Comparison of ENCODE assay signal across 10 mouse cellular contexts in genomic region chr7:141011238-141011770, GRCm38 (mm10). TPM values are rescaled to one million over a fixed set of nuclear protein-coding genes. Genes with fewer than 3 reads are reported as not detected.
DNase-seq lines count a peak whose midpoint lies in the region; ATAC-seq and TF ChIP-seq lines count a peak whose summit lies in the region.
"Had no signal": no experiment of that assay in that cellular context is flagged by ENCODE, and none has a peak within 500 bp of the region (broad histone marks: within the 10 kb centered on the region; RNA-seq: fewer than 3 reads in every experiment).

No protein-coding gene starts in this region.

- H3K4me3 ChIP-seq in heart, embryonic 13.5 days = no peak overlapping the region
- H3K4me3 ChIP-seq in neural tube, embryonic 12.5 days = no peak overlapping the region
- no peak overlapping the region for H3K4me3 ChIP-seq in neural tube, embryonic 15.5 days (replicated peaks)
- H3K4me3 ChIP-seq in intestine, postnatal 0 days (ENCODE audit: low read depth, low read length) = no peak overlapping the region
- no peak overlapping the region for H3K4me3 ChIP-seq in stomach, embryonic 14.5 days (ENCODE audit: low read depth, low read length)

- H3K27ac ChIP-seq in heart, embryonic 13.5 days (replicated peaks) = peak overlapping the region; percentile 51
- H3K27ac ChIP-seq in neural tube, embryonic 12.5 days = no peak overlapping the region
- H3K27ac ChIP-seq in neural tube, embryonic 15.5 days (replicated peaks) = no peak overlapping the region
- peak overlapping the region; percentile 77; the same call in 1 of the 2 replicates for H3K27ac ChIP-seq in intestine, postnatal 0 days (ENCODE audit: low read depth, low read length)
- peak overlapping the region; percentile 62 for H3K27ac ChIP-seq in stomach, embryonic 14.5 days (ENCODE audit: low read length)

- 75% methylated on average over 7 of the region's 7 CpGs for WGBS in heart, embryonic 13.5 days
- 89% methylated on average over 7 of the region's 7 CpGs for WGBS in neural tube, embryonic 12.5 days
- WGBS in neural tube, embryonic 15.5 days = 88% methylated on average over 7 of the region's 7 CpGs
- 82% methylated on average over 7 of the region's 7 CpGs for WGBS in intestine, postnatal 0 days
- WGBS in stomach, embryonic 14.5 days = 84% methylated on average over 7 of the region's 7 CpGs

- H3K9ac ChIP-seq in heart, embryonic 13.5 days = no peak overlapping the region; the same call in 1 of the 2 replicates
- H3K9ac ChIP-seq in neural tube, embryonic 12.5 days = 0 out of 2 replicates have a peak overlapping the region, but pooled peaks have one; percentile 5
- no peak overlapping the region for H3K9ac ChIP-seq in neural tube, embryonic 15.5 days (replicated peaks)
- H3K9ac ChIP-seq in intestine, postnatal 0 days (ENCODE audit: low read depth, low read length) = no peak overlapping the region
- H3K9ac ChIP-seq in stomach, embryonic 14.5 days (replicated peaks; ENCODE audit: low read depth, low read length) = no peak overlapping the region

- H3K9me3 ChIP-seq in heart, embryonic 13.5 days = no peaks in the 10 kb centered on the region
- no peaks in the 10 kb centered on the region for H3K9me3 ChIP-seq in neural tube, embryonic 12.5 days
- H3K9me3 ChIP-seq in neural tube, embryonic 15.5 days (replicated peaks) = no peaks in the 10 kb centered on the region
- no peaks in the 10 kb centered on the region for H3K9me3 ChIP-seq in intestine, postnatal 0 days (ENCODE audit: control insufficient read depth)
- H3K9me3 ChIP-seq in stomach, embryonic 14.5 days (ENCODE audit: control insufficient read depth, low read depth, low read length) = no peaks in the 10 kb centered on the region

- no peaks in the 10 kb centered on the region for H3K36me3 ChIP-seq in heart, embryonic 13.5 days
- no peaks in the 10 kb centered on the region for H3K36me3 ChIP-seq in neural tube, embryonic 12.5 days
- H3K36me3 ChIP-seq in neural tube, embryonic 15.5 days = no peaks in the 10 kb centered on the region
- no peaks in the 10 kb centered on the region for H3K36me3 ChIP-seq in intestine, postnatal 0 days (ENCODE audit: control insufficient read depth, insufficient read depth)
- H3K36me3 ChIP-seq in stomach, embryonic 14.5 days (ENCODE audit: control insufficient read depth, insufficient read depth, low read length) = no peaks in the 10 kb centered on the region

- peaks cover 12% of the 10 kb centered on the region; the same call in 1 of the 2 replicates for H3K27me3 ChIP-seq in heart, embryonic 13.5 days (replicated peaks)
- H3K27me3 ChIP-seq in neural tube, embryonic 12.5 days (replicated peaks) = no peaks in the 10 kb centered on the region
- H3K27me3 ChIP-seq in neural tube, embryonic 15.5 days (replicated peaks) = no peaks in the 10 kb centered on the region
- no peaks in the 10 kb centered on the region for H3K27me3 ChIP-seq in intestine, postnatal 0 days (replicated peaks; ENCODE audit: control insufficient read depth, insufficient read depth, low read length)
- H3K27me3 ChIP-seq in stomach, embryonic 14.5 days (ENCODE audit: control insufficient read depth, insufficient read depth, low read length) = no peaks in the 10 kb centered on the region

- peaks cover 23% of the 10 kb centered on the region for H3K4me1 ChIP-seq in heart, embryonic 13.5 days
- peaks cover 19% of the 10 kb centered on the region for H3K4me1 ChIP-seq in neural tube, embryonic 12.5 days
- peaks cover 11% of the 10 kb centered on the region; the same call in 1 of the 2 replicates for H3K4me1 ChIP-seq in neural tube, embryonic 15.5 days
- H3K4me1 ChIP-seq in intestine, postnatal 0 days (replicated peaks; ENCODE audit: control insufficient read depth, insufficient read depth, low read length) = 0 out of 2 replicates have a peak, but pooled peaks cover 5% of the 10 kb centered on the region
- H3K4me1 ChIP-seq in stomach, embryonic 14.5 days (ENCODE audit: control insufficient read depth, insufficient read depth, low read length) = peaks cover 18% of the 10 kb centered on the region; the same call in 1 of the 2 replicates

- TF ChIP-seq CTCF in intestine, postnatal 0 days (IDR thresholded peaks at IDR 0.05; ENCODE audit: low read depth) = no peak

- no peak overlapping the region for H3K4me2 ChIP-seq in heart, embryonic 13.5 days
- no peak overlapping the region for H3K4me2 ChIP-seq in neural tube, embryonic 12.5 days (replicated peaks)
- H3K4me2 ChIP-seq in neural tube, embryonic 15.5 days = no peak overlapping the region
- no peak overlapping the region for H3K4me2 ChIP-seq in intestine, postnatal 0 days (replicated peaks; ENCODE audit: low read depth)
- peak overlapping the region; percentile 57 for H3K4me2 ChIP-seq in stomach, embryonic 14.5 days (replicated peaks; ENCODE audit: low read depth, low read length)

- DNase-seq in heart, adult 9 months (ENCODE audit: low spot score in 2 of 2) = no peak
- DNase-seq in cerebellum, adult 9-10 months = no peak
- DNase-seq in cerebellum, adult 18-20 months = no peak
- DNase-seq: cerebellum, adult 8-10 months had no signal

- ATAC-seq in heart, embryonic 13.5 days (ENCODE audit: extremely low read depth, insufficient number of reproducible peaks, low FRiP score, low TSS enrichment) = no peak
- ATAC-seq in neural tube, embryonic 12.5 days (ENCODE audit: low FRiP score, low read depth) = no peak
- no peak for ATAC-seq in neural tube, embryonic 15.5 days (ENCODE audit: low FRiP score)
- ATAC-seq in intestine, postnatal 0 days = no peak
- no peak for ATAC-seq in stomach, embryonic 14.5 days (ENCODE audit: insufficient number of reproducible peaks, insufficient read depth, low FRiP score, low read depth)

RNA-seq across cellular contexts. Expression of gene Ifitm3, which starts 0.7 kb away (rescaled TPM):
- polyA plus RNA-seq in heart, embryonic 13.5 days (2015; fragmentation: Nextera tagmentation; extraction: Ambion mirVana) = 73.2 and 78.1 TPM in 2 replicates
- polyA plus RNA-seq in neural tube, embryonic 12.5 days (2016; fragmentation: Nextera tagmentation; extraction: Ambion mirVana) = 23.9 and 29.2 TPM in 2 replicates
- polyA plus RNA-seq in neural tube, embryonic 15.5 days (2015; fragmentation: Nextera tagmentation; extraction: Ambion mirVana) = 50.1 and 243 TPM in 2 replicates
- polyA plus RNA-seq in intestine, postnatal 0 days (2015; fragmentation: Nextera tagmentation; extraction: Ambion mirVana) = 324 and 334 TPM in 2 replicates
- polyA plus RNA-seq in stomach, embryonic 14.5 days (2014; fragmentation: Nextera tagmentation; extraction: Ambion mirVana) = 347 and 377 TPM in 2 replicates

RNA-seq across cellular contexts. Expression of gene Ifitm6, which starts 6.4 kb away (rescaled TPM):
- 0.24 and 0.31 TPM in 2 replicates for polyA plus RNA-seq in heart, embryonic 13.5 days (2015; fragmentation: Nextera tagmentation; extraction: Ambion mirVana)
- 0.42 and 0.54 TPM in 2 replicates for polyA plus RNA-seq in neural tube, embryonic 12.5 days (2016; fragmentation: Nextera tagmentation; extraction: Ambion mirVana)
- polyA plus RNA-seq in neural tube, embryonic 15.5 days (2015; fragmentation: Nextera tagmentation; extraction: Ambion mirVana) = 1.7 and 1.8 TPM in 2 replicates
- 0.93 and 1.0 TPM in 2 replicates for polyA plus RNA-seq in intestine, postnatal 0 days (2015; fragmentation: Nextera tagmentation; extraction: Ambion mirVana)
- 2.6 TPM in 1 of 2 replicates, not detected in the other for polyA plus RNA-seq in stomach, embryonic 14.5 days (2014; fragmentation: Nextera tagmentation; extraction: Ambion mirVana)
- polyA plus RNA-seq: forebrain, embryonic 11.5 days had no signal

RNA-seq across cellular contexts. Expression of gene Gm17387, which starts 17.6 kb away (rescaled TPM):
- polyA plus RNA-seq in heart, embryonic 13.5 days (2015; fragmentation: Nextera tagmentation; extraction: Ambion mirVana) = not detected in 2 replicates
- not detected in 2 replicates for polyA plus RNA-seq in neural tube, embryonic 12.5 days (2016; fragmentation: Nextera tagmentation; extraction: Ambion mirVana)
- not detected in 2 replicates for polyA plus RNA-seq in neural tube, embryonic 15.5 days (2015; fragmentation: Nextera tagmentation; extraction: Ambion mirVana)
- polyA plus RNA-seq in intestine, postnatal 0 days (2015; fragmentation: Nextera tagmentation; extraction: Ambion mirVana) = not detected in 2 replicates
- not detected in 2 replicates for polyA plus RNA-seq in stomach, embryonic 14.5 days (2014; fragmentation: Nextera tagmentation; extraction: Ambion mirVana)
- polyA plus RNA-seq: forebrain, embryonic 11.5 days had no signal

RNA-seq across cellular contexts. Expression of gene Ifitm1, which starts 44.3 kb away (rescaled TPM):
- 9.7 and 15.9 TPM in 2 replicates for polyA plus RNA-seq in heart, embryonic 13.5 days (2015; fragmentation: Nextera tagmentation; extraction: Ambion mirVana)
- polyA plus RNA-seq in neural tube, embryonic 12.5 days (2016; fragmentation: Nextera tagmentation; extraction: Ambion mirVana) = 10.1 and 13.6 TPM in 2 replicates
- 20.6 and 115 TPM in 2 replicates for polyA plus RNA-seq in neural tube, embryonic 15.5 days (2015; fragmentation: Nextera tagmentation; extraction: Ambion mirVana)
- polyA plus RNA-seq in intestine, postnatal 0 days (2015; fragmentation: Nextera tagmentation; extraction: Ambion mirVana) = 122 and 133 TPM in 2 replicates
- polyA plus RNA-seq in stomach, embryonic 14.5 days (2014; fragmentation: Nextera tagmentation; extraction: Ambion mirVana) = 241 and 289 TPM in 2 replicates

RNA-seq across cellular contexts. Expression of gene B4galnt4, which starts 49.6 kb away (rescaled TPM):
- 1.6 and 2.7 TPM in 2 replicates for polyA plus RNA-seq in heart, embryonic 13.5 days (2015; fragmentation: Nextera tagmentation; extraction: Ambion mirVana)
- polyA plus RNA-seq in neural tube, embryonic 12.5 days (2016; fragmentation: Nextera tagmentation; extraction: Ambion mirVana) = 40.8 and 41.5 TPM in 2 replicates
- 39.3 and 51.2 TPM in 2 replicates for polyA plus RNA-seq in neural tube, embryonic 15.5 days (2015; fragmentation: Nextera tagmentation; extraction: Ambion mirVana)
- polyA plus RNA-seq in intestine, postnatal 0 days (2015; fragmentation: Nextera tagmentation; extraction: Ambion mirVana) = 1.9 and 2.9 TPM in 2 replicates
- 8.6 and 10.3 TPM in 2 replicates for polyA plus RNA-seq in stomach, embryonic 14.5 days (2014; fragmentation: Nextera tagmentation; extraction: Ambion mirVana)

Comparison
In these comparisons a context has a peak if more than half of its experiments do, and no peak if none do; other contexts are left out.
1. H3K27ac ChIP-seq: peak in heart, embryonic 13.5 days (single experiment), intestine, postnatal 0 days (single experiment) and stomach, embryonic 14.5 days (single experiment); none in neural tube, embryonic 12.5 days (single experiment) and neural tube, embryonic 15.5 days (single experiment).